Mouse (Mus musculus) brain, embryonic 18.5 days (tissue): Measurements from ENCODE around the gene Prrg2.

Source experiments
- DNase-seq: peaks from one replicate; pipeline ENCODE4 v3.0.0-alpha.2; 2012; ENCODE audit warnings: low read depth, low spot score

The Prrg2 gene

DNA sequence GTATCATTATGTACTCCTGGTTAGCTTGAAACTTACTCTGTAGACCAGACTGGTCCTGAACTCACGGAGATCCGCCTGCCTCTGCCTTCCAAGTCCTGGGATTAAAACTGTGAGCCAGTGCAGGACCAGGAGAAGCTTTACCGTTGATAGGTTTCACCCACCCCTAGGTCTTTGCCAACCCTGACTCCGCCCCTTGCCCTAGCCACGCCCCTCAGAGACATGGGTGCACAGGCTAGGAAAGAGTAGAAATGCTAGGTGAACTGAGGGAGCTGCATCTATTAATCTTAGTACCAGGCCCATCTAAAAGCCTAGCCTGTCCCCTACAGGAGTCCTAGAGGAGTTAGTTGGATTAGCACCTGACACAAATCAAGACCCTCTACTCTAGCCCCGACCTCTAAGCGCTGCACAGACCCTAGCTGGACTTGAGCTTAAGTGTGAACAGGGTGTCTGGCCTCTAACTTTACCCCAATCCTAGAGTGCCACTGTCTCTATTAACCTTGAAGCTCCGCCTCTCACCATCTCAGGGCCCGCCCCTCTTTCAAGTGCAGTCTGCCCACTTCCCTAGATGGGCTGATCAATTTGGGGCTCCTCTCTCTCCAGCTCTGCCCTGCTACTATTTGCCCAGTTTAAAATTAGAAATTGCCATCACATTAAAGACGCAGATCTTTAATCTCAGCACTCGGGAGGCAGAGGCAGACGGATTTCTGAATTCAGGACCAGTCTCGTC lies 27.9 kb upstream of the Prrg2 start:
- DNase-seq: no peak

GRCm38 (mm10) chr7:45088597-45088996 lies 26.1 kb upstream of the Prrg2 start:
- no peak for DNase-seq

DNA sequence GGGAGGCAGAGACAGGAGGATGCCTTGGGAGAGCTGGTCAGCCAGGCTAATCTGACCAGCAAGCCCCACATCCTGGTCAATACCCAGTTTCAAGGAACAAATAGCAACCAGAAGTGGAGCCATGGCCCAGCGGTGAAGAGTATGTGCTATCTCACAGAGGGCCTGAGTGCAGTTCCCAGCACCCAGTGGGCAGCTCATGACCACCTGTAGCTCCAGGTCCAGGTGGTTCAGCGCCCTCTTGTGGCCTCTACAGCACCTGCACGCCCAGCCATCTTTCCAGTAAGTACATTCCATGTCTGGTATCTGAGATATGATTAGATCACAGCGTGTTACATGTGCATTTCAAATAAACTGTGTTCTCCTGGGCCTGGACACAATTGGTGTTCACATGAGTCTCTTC lies 23.6 kb upstream of the Prrg2 start:
- no peak for DNase-seq

DNA sequence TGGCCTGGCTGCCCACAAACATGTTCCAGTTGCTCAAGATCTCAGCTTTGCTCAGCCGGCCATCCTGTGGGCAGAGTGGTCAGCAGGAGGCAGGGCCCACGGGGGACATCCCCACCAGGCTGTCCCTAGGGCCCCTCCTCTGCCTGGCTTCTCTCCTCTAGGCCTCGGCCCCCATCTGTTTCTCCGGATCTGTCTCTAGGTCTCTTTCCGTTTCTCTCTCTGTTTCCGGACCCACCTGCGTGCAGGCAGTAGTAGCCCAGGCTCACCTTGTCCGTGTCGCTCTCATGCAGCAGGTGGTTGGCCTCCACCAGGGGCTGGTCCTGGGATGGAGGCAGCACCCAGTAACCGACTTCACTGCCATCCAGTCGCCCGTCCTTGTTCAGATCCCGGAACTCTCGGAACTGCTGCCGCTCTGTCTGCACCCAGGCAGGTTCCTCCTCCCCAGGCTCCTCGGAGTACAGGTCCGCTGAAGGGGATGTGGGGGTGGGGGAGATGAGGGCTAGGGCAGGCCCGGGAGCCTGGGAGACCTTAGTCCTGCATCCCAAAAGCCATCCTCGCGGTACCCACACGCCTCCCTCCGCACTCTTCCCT lies 20.9 kb upstream of the Prrg2 start:
- no peak for DNase-seq

DNA sequence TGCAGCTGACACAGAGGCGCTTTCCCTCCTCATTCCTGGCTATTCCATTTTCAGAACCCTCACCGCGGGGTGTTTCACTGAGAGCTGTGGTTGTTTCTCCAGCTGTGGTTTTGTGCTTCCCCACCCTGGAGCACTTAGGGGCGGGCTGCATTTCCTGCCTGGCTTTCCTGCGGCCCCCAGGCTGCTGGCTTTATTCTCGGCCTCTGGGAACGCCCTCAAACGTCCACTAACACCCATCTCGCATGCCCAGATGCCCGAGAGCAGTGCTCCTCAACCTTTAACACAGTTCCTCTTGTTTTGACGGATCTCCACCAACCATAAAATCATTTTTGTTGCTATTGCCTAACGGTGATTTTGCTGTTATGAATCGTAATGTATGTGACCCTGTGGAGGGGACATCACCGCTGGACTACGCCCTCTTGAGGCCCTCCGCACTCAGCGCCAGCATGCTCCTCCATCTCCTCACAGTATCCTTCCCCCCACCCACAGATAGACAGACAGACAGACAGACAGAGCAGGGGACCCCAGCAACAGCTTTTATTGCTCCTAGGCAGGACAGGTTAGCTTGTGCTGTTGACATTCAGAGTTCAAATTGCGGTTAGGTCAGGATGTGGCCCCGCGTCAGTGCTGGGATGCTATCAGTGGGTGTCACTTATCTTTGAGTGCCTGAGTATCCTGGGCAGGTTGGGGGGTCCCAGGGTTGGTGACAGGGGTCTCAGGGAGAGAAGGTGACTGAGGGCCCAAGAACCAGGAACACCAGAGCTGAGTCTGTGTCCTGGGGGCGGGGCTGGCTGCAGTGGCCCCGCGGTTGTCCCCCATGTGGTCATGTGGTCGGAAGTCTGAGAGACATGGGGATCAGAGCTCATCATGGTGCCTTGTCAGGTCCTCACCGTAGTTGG lies 20.2 kb upstream of the Prrg2 start:
- DNase-seq: no peak

- DNase-seq: no peak
These were observed 18.5 kb upstream of the Prrg2 start for GRCm38 (mm10) chr7:45081016-45081415.

GRCm38 (mm10) chr7:45079856-45080255 lies 17.4 kb upstream of the Prrg2 start:
- DNase-seq: peak; percentile 50

DNA sequence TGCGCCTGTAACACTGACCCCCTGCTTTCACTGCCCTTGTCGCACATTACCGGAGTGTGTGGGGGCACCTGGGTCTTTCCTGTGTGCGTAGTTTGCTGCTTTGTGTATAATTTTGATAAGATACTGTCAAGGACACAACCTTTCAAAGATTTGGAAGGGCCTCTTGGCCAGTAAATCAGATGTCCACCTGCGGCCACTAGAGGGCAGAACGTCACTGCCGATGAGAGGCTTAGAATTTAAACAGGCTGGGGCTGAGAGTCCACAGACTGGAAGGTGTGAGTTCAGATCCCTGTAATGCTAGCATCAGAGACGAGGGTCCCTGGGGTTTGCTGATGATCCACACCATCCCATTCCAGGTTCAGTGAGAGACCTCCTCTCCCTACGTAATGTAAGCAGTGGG lies 16.0 kb upstream of the Prrg2 start:
- no peak for DNase-seq

DNA sequence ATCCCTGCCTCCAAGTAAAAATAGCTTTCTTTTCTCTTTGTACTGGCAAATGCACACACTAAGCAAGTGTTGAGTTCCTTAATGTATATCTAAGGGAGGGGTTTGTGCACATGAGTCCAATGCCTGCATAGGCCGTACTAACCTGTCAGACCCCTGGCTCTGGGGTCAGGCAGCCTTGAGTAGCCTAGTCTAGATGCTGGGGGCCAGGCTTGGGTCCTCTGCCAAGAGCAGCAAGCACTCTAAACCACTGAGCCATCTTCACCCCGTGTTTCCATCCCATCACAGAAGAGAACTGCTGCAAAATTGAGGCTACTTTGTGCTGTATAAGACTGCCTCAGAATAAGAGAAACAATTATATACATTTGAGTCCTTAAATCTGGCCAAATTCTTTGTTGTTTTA lies 15.4 kb upstream of the Prrg2 start:
- no peak for DNase-seq

DNA sequence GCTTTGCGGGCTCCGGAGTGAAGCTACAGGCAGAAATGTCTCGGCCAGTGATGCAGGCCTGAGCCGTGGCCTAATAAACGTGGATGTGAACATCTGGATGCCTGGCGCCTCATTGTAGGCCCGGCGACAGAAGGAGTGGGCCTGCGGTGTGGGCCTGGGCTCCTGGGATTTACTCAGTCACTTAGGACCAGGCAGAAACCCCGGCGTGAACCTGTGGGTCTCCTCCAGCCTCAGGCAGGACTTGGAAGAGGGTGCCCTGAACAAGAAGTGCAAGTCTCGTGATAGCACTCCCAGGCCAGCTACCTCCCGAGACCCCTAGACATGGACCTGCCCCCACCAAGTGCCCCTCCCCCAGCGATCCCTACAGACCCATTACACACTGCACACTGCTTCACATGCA lies 14.8 kb upstream of the Prrg2 start:
- DNase-seq: no peak

GRCm38 (mm10) chr7:45076501-45076900 lies 14.0 kb upstream of the Prrg2 start:
- DNase-seq: no peak

GRCm38 (mm10) chr7:45075405-45075804 lies 12.9 kb upstream of the Prrg2 start:
- no peak for DNase-seq

- DNase-seq: no peak
These were observed 11.5 kb upstream of the Prrg2 start for GRCm38 (mm10) chr7:45073949-45074348.

GRCm38 (mm10) chr7:45073171-45073707 lies 10.8 kb upstream of the Prrg2 start:
- DNase-seq: no peak

DNA sequence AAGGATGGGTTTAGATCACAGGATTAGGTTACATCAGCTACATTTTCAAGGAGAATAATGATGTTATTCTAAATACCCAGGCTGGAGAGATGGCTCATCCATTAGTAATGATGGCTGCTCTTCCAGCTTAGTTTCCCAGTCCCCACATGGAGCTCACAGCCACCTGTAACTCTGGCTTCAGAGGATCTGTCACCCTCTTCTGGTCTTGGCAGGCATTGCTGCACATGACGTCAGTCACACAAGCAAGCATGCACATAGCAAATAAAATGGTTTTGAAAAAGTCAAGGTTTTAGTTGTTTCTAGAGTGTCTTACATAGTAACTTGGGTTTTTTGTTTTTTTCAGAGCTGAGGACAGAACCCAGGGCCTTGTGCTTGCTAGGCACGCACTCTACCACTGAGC lies 9.8 kb upstream of the Prrg2 start:
- DNase-seq: no peak

GRCm38 (mm10) chr7:45069671-45070070 lies 7.2 kb upstream of the Prrg2 start:
- no peak for DNase-seq

- DNase-seq: no peak
These were observed 5.5 kb upstream of the Prrg2 start for GRCm38 (mm10) chr7:45068000-45068318.

DNA sequence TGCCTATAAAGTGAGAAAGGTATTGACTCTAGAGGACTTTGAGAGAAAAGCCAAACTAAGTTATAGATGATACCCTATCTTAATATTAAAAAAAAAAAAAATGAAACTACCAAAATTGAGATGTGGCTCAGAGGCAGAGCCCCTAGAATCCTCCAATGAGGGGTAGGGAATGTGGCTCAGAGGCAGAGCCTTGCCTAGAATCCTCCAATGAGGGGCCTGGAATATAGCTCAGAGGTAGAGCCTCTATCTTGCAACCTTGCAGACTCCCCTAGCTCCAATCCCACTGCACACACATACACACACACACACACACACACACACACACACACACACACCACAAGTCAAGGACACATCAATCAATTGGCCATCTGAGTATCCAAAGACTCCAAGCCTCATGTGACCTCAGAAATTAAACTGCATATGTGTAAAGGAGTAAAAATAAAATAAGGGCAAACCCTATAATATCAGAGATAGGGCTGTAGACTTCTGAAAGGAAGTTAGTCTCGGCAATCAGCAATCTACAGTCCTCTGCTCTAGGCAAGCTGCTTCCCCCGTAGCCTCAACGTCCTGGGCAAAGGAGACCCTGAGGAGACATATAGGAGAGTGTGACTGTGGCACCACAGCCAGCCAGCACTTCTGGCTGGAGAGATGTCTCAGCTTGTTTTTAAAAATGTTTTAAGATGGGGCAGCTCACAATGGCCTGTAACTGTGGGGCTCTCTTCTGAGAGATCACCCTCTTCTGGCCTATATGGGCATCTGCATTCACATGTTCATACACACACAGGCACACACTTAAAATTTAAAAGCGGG lies 4.9 kb upstream of the Prrg2 start:
- DNase-seq: no peak

DNA sequence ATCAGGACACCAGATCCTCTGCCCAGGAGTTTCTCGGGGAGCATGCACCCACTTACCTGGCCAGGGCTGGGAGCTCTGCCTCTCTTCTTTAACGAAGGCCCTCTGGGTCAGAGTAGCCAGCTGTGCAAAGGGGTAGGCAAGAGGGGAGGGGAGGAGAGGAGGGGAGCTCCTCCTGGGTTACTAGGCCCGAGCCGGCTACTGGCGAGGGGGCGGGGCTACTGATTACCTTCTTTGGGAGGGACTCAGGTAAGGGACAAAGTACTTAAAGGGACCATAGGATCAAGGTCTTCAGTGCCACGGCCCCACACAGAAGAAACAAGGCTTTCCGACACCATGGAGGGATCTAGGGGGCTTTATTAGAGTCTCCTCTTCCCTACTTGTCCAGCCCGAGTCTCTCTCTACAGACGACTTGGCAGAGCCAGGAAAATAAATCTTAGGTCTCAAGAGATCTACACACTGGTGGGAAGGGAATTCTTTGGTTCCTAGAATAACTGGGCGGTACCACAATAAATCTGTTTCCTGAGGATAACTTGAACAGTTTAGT lies 873 bp downstream of the Prrg2 start:
- DNase-seq: no peak

- no peak for DNase-seq
These were observed 1.8 kb downstream of the Prrg2 start for GRCm38 (mm10) chr7:45060632-45061122.
